Mouse (Mus musculus): ENCODE results near the gene Ptprr.

Gene Ptprr

DNA sequence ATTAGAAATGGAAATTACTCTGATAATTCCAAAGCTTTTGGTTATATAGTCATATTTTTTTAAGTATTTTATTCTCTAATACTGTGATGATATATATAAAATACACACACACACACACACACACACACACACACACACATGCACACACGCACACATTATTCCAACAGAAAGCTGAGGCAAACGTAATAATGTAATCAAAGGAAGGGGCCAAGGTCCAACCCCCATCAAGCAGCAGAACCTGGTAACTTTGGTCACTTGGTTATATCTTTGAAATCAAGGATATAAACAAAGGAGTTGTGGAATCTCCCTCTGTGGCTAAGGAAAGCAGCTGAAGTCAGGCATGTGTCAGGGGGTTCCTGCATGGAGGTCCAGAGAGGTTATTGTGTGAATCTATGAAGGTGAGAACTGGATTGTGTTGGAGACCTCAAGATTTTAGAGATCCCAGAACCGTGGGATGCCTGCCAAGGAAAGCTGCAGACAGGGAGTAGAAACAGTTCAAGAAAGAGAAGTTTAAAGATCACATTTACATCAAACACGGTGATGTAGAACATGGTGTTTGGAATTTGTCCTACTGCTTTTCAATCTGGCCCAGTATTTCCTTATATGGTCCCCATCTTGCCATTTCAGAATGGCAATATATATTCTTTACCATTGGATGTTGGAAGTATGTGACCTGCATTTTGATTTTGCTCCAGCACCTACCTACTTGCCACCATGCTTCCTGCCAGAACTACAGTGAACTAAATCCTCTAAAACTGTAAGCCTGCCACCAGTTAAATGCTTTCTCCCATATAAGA lies 98.1 kb downstream of the Ptprr start:
- DNase-seq (ENCODE audit: low spot score in 2 of 2), result no peak

DNA sequence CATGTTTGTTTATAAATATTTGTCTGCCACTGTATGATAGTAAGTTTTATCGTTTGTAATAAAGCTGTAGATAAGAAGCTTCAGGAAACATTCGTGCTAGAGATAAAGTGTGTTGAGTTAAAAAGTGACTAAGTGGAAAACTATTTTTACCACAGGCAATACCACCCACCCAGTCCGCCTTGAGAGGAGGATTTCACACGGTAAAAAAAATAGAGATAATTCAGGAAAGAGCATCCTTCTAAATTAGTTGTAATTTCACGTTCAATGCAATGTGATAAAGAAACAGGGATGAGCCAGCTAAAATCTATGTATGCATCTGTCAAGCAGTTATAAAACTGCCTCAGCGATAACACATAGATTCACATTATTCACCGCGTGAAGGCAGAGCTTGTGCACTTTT lies 99.0 kb downstream of the Ptprr start:
- DNase-seq (ENCODE audit: low spot score in 2 of 2), result peak; percentile 56 to 60

DNA sequence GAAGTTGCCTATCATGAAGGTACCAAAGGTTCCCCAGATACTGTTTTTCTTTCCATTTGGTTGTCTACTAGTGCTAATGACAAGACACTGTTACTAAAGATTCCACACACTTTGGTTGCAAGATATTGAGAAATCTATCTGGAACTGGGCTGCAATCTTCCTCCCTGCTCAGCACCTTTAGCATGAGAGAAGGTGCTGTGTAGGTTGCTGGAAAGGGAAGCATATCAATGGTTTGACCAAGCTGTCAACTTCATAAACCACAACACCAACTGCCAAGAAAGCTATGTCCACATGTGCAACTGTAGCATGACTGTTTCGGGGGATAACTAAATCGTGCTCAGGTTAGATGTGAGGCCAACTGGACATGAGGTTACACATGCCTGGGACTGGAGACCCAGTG lies 103.5 kb downstream of the Ptprr start:
- no peak for DNase-seq (ENCODE audit: low spot score in 2 of 2)

DNA sequence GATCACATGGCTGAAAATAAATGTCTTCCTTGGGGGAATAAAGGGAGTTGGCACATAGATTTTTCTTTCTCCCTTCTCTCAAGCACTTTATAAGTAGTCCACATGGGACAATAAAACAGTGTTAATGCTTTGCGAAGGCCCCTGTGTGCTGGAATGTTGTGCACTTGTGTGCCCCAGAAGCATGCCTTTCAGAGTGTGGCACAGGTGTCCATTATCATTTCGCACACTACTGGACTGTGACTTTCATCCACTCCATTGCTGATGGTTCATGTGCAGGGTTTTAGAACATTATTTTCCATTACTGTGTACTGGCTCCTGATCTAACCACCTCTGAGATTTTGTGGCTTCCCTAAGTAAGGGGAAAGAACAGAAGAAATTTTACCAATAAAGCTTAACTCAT lies 105.8 kb downstream of the Ptprr start:
- DNase-seq (ENCODE audit: low spot score in 2 of 2), result no peak

DNA sequence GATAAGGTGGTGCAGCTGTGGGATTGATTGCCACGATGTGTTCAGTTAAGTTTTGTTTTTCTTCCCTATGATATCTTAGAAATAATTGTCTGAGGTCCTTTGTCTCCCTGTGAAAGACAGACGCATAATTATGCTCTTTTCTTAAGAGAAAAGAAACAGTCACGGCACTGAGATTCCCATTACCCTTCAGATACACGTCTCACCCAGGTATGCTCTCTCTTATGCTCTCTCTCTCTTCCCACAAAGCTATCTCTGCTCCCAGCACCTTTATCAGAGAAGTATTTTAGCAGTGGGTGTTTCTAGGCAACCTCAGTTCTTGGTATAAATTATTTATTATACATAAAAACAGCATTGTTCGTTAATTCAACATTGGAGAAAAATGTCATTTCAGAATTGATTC lies 107.4 kb downstream of the Ptprr start:
- no peak for DNase-seq (ENCODE audit: low spot score in 2 of 2)

DNA sequence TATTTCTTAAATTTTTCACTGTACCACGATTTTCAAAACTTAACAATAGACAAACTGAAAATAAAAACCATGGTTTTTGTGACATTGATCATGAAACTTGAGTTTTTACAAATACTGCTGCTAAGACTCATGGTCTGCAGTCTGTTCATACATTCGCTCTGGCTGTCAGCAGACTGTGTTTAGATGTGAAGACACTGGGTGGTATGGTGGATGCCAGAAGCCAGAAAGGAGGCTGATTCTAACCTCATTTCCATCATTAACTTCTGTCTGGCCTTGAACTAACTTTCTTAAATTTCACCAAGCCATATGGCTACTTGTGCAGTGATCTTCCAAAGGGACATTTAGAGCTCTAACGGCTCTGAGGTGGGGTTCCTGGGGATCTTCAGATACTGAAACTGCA lies 112.4 kb downstream of the Ptprr start:
- DNase-seq (ENCODE audit: low spot score in 2 of 2), result no peak

DNA sequence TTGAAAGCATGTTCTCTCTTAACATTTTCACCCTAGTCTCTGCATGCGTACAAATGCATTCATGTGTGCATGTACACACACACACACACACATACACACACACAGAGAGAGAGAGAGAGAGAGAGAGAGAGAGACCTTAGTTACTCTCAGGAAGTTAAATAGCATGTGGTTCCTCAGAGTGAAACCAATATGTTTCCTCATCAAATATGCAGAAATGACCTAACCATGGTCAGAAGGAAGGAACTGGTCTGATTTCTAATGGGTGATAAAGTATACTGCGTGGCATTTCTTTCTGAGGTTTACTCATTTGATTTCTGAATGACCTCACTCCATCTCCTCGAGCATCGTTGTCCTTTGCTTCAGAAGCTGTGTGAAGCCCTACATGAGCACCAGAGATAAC lies 113.2 kb downstream of the Ptprr start:
- DNase-seq (ENCODE audit: low spot score in 2 of 2), result no peak

DNA sequence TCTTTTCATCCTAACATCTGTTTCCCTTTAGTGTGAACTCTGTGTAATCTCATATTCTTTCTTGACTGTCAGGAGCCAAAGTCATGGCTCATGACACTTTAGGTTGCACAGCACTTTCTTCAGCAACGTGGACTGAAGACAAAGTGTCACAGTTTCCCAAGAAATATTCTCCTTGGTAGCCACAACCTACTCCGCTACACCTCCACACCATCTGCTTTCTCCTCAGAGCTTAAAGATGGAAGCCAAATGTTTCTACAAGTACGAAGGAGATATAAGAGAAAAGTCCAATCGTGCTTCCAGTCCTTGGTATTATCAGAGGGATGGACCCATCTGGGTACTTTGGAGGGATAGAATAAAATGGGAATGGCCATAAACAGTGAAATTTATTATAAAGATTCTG lies 114.2 kb downstream of the Ptprr start:
- DNase-seq (ENCODE audit: low spot score in 2 of 2), result peak in 1 of 2 experiments; percentile 60

DNA sequence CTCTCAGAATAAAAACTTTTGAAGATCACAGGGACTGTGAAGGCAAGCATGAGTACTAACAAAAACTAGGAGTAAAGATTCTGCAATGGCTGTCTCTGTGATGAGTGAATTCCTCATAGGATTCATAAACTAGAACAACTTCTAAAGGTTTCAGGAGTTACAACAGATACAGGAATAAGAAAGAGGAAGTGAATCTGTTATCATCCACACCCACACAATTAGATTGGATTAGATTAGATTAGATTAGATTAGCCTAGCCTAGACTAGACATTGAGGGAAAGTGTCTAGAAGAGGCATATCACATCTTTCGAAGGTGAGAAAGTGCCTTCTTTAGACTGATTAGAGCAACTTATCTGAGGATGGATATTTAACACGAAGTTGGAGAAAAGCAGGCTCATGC lies 117.2 kb downstream of the Ptprr start:
- no peak for DNase-seq (ENCODE audit: low spot score in 2 of 2)

DNA sequence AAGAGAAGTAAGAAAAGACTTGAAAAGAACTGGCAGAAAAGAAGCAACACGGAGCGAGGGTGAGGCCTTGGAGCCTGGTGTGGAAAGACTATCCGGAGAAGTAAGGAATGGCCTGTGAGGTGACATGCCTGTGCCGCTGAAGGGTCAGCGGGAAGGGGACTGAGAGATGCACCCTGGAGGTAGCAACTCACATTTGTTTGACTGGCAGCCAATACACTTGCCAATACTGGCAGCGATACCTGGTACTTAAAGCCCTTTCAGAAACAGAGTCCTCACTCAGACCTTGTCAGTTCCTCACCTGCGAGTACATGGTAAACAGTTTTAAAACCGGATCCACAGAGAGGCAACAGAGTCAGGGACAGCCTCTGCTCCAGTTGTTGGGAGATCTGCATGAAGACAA lies 122.2 kb downstream of the Ptprr start:
- DNase-seq (ENCODE audit: low spot score in 2 of 2), result no peak

DNA sequence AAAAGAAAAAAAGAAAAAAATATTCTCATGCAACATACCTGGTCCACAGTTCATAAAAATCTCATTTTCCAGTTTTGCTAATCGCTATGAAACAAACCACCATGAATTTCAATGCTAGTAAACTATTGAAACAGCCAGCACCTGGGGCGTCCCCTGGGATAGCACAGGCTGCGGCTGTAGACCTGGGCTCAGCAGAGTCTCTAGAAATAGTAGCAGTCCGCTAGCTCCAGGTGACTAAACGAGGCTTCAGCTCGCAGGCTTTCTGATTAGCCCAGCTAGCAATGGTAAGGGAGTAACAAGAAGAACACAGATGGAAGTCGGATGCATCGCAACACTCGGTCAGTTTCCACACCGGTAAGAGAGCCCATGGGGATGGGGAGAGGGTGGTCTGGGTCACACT lies 125.7 kb downstream of the Ptprr start:
- no peak for DNase-seq (ENCODE audit: low spot score in 2 of 2)

DNA sequence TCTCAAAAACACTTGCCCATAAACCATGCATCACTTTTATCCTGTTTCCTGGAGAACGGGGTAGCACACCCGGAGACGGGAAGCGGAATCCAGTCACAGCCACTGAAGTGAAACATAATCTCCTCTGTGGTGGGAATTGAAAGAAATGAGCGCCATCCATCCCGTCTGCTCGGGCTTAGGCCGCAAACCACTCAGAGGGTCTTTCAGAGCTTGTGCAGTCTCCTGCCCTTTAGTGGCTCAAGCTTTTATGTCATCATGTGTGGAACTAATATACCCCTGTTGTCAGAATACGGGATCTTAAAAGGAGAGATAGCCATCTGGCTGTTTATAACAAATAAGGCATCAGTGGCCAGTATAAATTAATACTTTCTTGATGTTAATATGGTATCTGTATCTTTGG lies 128.1 kb downstream of the Ptprr start:
- no peak for DNase-seq (ENCODE audit: low spot score in 2 of 2)

DNA sequence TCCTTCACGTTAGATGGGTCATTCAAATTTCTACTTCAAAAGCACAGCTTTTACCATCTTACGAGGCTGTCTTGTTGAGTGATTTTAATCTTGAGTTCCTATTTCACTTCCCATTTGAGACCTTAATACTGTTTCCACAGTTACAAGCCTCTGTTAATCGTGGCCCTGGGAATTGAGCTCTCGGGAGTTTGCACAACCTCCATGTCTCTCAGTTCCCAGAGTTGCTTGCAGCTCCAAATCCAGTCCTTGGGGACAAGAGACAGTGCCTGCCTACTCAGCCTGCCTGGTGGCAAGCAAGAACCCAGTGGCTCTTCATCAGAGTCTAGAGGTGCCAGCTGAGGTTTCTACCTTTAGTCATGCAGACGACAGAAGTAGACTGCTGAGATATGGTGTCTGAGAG lies 136.7 kb downstream of the Ptprr start:
- DNase-seq (ENCODE audit: low spot score in 2 of 2), result no peak

DNA sequence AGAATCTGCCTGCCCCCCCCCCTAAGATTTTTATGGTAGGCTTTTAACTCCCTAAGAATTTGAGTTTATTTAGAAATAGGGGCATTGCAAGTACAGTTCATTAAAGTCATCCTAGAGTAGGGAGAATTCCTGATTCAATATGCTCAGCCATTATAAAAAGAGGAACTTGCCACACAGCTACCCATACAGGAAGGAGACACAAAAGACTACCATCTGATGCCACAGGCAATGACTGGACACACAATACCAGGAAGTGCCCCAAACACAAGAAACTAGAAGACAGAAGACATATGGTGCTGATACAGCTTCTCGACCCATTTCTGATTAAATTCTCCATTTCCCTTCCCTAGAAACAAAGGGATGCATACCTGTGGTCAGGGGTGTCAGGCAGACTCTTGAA lies 138.7 kb downstream of the Ptprr start:
- no peak for DNase-seq (ENCODE audit: low spot score in 2 of 2)

DNA sequence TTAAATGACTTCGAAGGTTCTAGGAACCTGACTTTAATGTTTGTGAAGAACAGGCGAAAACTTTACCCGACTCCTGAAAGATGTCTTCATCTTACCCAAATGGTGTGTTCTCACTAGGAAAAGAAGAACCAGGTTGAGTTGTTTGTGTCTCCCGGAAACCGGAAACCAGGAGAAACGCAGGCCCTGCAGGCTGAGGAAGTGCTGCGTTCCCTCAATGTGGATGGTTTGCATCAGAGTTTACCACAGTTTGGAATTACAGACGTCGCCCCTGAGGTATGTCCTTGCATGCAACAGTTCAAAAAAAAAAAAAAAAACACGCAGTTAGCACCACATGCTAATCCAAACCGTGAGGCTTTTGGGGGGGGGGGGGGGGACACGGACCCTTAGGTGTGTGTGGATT lies 144.3 kb downstream of the Ptprr start:
- DNase-seq (ENCODE audit: low spot score in 2 of 2), result no peak

DNA sequence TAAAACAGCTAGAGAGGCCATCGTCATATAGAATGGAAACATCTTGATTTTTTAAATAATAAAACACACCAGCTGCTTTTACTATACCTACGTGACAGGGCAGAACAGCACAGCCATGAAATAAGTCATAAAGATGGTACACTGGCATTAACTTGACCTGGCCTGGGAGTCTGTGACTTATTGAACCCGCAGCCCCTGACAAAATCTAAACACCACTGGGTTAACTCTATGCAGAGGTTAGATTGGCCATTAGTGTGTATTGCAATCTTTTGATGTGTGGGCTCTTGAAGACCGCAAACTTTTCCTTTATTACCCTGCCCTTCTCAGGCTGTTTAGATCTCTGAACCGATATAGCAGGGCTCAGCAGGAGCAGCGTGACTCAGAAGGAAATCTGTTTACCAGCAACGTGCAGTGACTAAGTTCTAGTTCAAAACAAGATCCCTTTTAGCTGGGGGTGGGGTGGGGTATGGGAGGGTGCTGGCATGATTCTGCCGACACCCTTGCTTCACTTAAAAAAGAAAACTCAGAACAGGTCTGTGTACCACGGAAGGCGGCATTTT lies 157.4 kb downstream of the Ptprr start:
- no peak for DNase-seq (ENCODE audit: low spot score in 2 of 2)

DNA sequence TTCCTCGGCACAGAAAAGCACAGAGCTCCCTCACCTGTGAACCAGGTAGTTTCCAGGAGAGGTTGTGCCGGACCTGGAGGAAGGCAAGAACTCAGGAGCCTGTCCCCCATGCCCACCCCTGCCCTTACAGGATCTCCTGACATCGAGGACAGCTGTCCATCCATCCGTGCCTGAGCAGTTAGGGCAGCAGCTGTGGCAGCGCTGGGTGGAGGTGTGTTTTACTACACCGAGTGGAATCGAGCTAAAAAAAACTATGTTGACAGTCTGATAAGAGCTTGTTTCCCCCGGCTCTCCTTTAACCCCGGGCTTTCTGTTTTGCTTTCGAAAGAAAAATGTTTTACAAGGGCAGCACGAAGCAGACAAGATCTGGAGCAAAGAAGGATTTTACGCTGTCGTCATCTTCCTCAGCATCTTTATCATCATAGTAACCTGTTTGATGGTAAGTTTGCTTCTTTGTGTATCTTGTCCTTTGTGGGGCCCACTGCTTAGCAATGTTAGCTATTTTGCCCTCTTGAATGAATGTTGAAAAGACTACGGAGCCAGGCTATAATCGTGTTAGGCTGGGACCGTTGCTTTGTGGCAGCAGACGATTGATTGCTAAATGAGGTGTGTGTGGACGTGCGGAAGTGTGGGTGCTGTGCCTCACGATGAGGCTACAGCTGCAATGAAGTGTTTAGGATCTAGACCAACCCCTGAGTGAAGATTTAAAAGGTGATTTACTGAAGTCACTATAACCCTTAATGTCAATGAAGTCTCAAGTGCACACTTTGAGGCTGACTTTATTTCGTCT lies 159.6 kb downstream of the Ptprr start:
- no peak for DNase-seq (ENCODE audit: low spot score in 2 of 2)

DNA sequence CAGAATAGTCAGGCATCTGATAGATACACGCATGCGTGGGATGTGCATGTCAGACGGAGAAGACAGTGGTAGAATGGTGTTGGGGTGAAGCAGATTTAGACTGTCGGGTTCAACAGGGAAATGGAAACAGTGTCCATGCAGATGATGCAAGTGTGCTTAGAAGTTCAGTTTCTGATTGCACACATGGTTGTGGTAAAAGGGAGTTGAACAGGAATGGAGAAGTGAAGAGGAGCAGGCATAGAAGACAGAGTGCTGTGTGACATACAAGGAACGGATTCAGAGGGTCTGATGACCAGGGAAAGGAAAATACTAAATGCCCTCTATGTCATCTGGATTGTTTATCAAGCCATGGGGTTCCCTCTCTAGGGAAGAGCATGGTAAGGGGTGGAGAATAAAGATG lies 163.2 kb downstream of the Ptprr start:
- no peak for DNase-seq (ENCODE audit: low spot score in 2 of 2)

DNA sequence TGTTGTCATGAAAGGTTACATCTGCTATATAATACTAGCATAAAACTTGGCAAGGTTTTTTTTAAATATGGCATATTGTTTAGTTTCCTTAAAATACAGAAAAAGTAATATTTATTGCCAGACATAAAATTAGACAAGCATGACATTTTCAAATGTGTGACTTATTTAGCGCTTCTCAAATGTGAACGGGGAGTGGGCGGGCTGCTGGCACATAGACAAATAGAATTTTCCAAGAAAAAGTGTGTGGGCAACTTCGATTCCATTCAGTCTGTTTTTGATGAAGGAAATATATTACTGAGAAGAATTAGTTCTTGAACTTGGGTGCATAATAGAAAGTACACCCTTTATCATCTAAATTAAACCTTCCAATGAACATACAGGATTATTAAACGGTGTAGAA lies 164.2 kb downstream of the Ptprr start:
- DNase-seq (ENCODE audit: low spot score in 2 of 2), result peak; percentile 25 to 53

DNA sequence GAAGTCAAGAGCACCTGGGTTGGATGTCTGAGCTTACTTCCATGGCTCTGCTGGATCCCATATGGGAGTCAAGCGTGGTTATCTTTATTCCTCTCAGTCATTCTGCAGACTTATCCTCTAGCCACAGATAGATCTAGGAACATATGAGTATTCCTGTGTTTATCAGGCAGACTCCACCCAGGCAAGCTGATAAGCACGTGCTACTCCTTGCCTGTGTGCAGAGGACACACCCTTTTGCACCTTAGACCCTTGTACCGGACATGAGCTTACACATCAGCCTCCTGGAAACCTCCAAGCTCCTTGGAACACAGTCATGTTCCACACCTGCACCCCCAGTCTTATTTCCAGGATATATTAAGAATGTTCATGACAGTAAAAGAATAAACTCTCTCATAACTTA lies 165.2 kb downstream of the Ptprr start:
- DNase-seq (ENCODE audit: low spot score in 2 of 2), result no peak

DNA sequence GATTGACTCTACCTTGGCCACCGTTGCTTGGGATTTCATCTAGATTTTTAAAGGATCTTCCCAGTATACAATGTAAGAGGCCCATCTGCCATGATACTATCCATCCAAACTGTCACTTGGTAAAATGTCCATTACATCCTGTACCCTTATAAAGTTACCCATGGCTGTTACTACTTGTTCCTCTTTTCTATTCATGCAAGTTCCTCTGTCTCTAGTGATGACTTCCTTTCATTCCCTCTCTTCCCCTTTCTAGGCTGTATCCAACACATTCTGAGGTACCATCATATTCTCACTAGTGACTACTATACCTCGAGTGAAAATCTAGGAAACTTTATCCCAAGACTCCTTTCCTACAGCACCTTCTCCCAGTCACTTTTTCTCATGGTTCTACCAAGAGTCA lies 173.7 kb downstream of the Ptprr start:
- no peak for DNase-seq (ENCODE audit: low spot score in 2 of 2)

DNA sequence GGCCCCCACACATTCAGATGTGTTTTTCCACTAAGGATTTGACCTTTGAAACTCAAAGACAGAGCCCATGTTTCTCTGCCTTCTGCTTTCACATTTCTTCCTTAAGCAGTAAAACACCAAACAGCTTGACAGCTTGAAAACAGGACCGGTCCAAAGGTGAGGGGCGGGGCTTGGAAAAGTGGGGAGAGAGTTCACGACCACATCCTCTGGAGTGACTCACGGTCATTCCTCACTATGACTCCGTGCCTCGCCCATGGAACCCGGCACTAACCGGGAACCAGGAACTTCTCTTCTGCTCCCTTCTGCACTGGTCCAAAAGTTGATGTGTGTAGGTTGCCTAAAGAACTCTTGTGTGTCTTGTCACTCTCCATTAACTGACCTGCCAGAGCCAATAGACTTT lies 174.3 kb downstream of the Ptprr start:
- no peak for DNase-seq (ENCODE audit: low spot score in 2 of 2)

DNA sequence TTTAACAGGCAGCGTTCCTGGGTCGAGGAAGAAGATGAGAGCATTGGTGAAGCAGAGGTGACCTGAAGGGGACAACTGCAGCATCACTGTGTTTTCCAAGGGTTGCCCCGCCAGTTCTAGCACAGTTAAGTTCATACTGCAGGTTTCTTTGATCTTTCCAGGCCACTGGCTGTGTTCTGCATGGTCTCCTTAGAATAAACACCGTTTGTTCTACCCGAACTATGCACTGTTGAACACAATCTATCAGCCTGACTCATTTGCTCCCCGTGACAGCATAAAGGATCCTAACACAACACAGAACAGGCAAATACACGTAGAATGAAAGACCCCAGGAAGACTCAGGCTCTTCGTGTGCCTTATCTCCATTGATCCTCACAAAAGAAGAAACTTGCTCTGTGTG lies 176.4 kb downstream of the Ptprr start:
- no peak for DNase-seq (ENCODE audit: low spot score in 2 of 2)
